In genomic region chr5:96961852-96962251, GRCm38 (mm10) we compare ENCODE assay signal across 25 mouse cellular contexts. TPM values are rescaled to one million over a fixed set of nuclear protein-coding genes. Genes with fewer than 3 reads are reported as not detected.
A peak's percentile ranks its signal among the peaks of the same experiment; 100 is the strongest.
DNase-seq lines count a peak whose midpoint lies in the region; ATAC-seq and TF ChIP-seq lines count a peak whose summit lies in the region.
"Had no signal": no experiment of that assay in that cellular context is flagged by ENCODE, and none has a peak within 500 bp of the region (broad histone marks: within the 10 kb centered on the region; RNA-seq: fewer than 3 reads in every experiment).

No protein-coding gene starts in this region.

- TF ChIP-seq RAD21 in CH12.LX (IDR thresholded peaks at IDR 0.05; ENCODE audit: low read depth, low read length): no peak

- H3K4me1 ChIP-seq in liver, embryonic 15.5 days (replicated peaks): peaks cover 30% of the 10 kb centered on the region
- peaks cover 9% of the 10 kb centered on the region for H3K4me1 ChIP-seq in liver, postnatal 0 days (ENCODE audit: insufficient read depth)
- H3K4me1 ChIP-seq in CH12.LX (ENCODE audit: control insufficient read depth in 1 of 2, insufficient read depth in 2 of 2): peaks cover 3 to 44% of the 10 kb centered on the region in 2 experiments; a peak in 3 of 4 replicates
- H3K4me1 ChIP-seq in limb, embryonic 10.5 days: peaks cover 32% of the 10 kb centered on the region

- H3K79me2 ChIP-seq in CH12.LX (replicated peaks; ENCODE audit: control insufficient read depth, extremely low read depth, insufficient read depth, poor library complexity, severe bottlenecking): no peaks in the 10 kb centered on the region

- in situ Hi-C loops in CH12.LX (cut with MboI; ENCODE audit: low pct_ligation_motif_present, low pct_unique_long_range_greater_than_20kb, low sequenced_read_pairs): no loop called here

- peak; percentile 15; the same call in 1 of the 2 replicates for TF ChIP-seq POLR2A in CH12.LX (IDR thresholded peaks at IDR 0.05; ENCODE audit: low read depth, low read length)

- TF ChIP-seq CTCF in liver, postnatal 0 days (IDR thresholded peaks at IDR 0.05; ENCODE audit: low read depth): no peak
- TF ChIP-seq CTCF in CH12.LX (conservative IDR thresholded peaks at IDR 0.05 in 1 of 2, IDR thresholded peaks at IDR 0.05 in 1 of 2; ENCODE audit: low read depth in 2 of 2, low read length in 2 of 2): no peak

- H3K27me3 ChIP-seq in liver, embryonic 15.5 days: 0 out of 2 replicates have a peak, but pooled peaks cover 3% of the 10 kb centered on the region
- no peaks in the 10 kb centered on the region for H3K27me3 ChIP-seq in liver, postnatal 0 days (ENCODE audit: insufficient read depth, low read length)
- no peaks in the 10 kb centered on the region for H3K27me3 ChIP-seq in CH12.LX (replicated peaks)
- H3K27me3 ChIP-seq in limb, embryonic 10.5 days (ENCODE audit: low read depth, poor library complexity, severe bottlenecking): no peaks in the 10 kb centered on the region
- H3K27me3 ChIP-seq: forebrain, embryonic 13.5 days; heart, embryonic 12.5 days; heart, embryonic 15.5 days; hindbrain, embryonic 13.5 days; Patski had no signal

- ATAC-seq in liver, embryonic 15.5 days (ENCODE audit: insufficient read depth): no peak
- ATAC-seq in liver, postnatal 0 days: no peak
- ATAC-seq: forebrain, embryonic 13.5 days; forebrain, embryonic 16.5 days; hindbrain, embryonic 16.5 days; Patski had no signal

- H3K4me3 ChIP-seq in liver, embryonic 15.5 days (replicated peaks): no peak overlapping the region
- no peak overlapping the region for H3K4me3 ChIP-seq in liver, postnatal 0 days (ENCODE audit: low read depth, low read length)
- no peak overlapping the region for H3K4me3 ChIP-seq in CH12.LX (replicated peaks in 1 of 3; ENCODE audit: low read depth in 2 of 3, low read length in 2 of 3, poor library complexity in 1 of 3)
- no peak overlapping the region for H3K4me3 ChIP-seq in limb, embryonic 10.5 days
- H3K4me3 ChIP-seq: forebrain, embryonic 10.5 days; forebrain, embryonic 13.5 days; heart, embryonic 12.5 days; heart, embryonic 15.5 days; hindbrain, embryonic 10.5 days; hindbrain, embryonic 13.5 days had no signal

- no peak overlapping the region for H3K9ac ChIP-seq in liver, embryonic 15.5 days
- no peak overlapping the region for H3K9ac ChIP-seq in liver, postnatal 0 days (replicated peaks)
- no peak overlapping the region for H3K9ac ChIP-seq in CH12.LX (ENCODE audit: insufficient read depth, low read depth)
- H3K9ac ChIP-seq: forebrain, embryonic 13.5 days; heart, embryonic 12.5 days; heart, embryonic 15.5 days; hindbrain, embryonic 13.5 days had no signal

- no peaks in the 10 kb centered on the region for H3K9me3 ChIP-seq in liver, embryonic 15.5 days (replicated peaks)
- no peaks in the 10 kb centered on the region for H3K9me3 ChIP-seq in liver, postnatal 0 days (ENCODE audit: low read length)
- H3K9me3 ChIP-seq in CH12.LX (replicated peaks; ENCODE audit: low read length): no peaks in the 10 kb centered on the region
- no peaks in the 10 kb centered on the region for H3K9me3 ChIP-seq in limb, embryonic 10.5 days (replicated peaks)
- H3K9me3 ChIP-seq: forebrain, embryonic 10.5 days; forebrain, embryonic 13.5 days; G1E; heart, embryonic 12.5 days; heart, embryonic 15.5 days; hindbrain, embryonic 10.5 days; hindbrain, embryonic 13.5 days had no signal

- DNase-seq in liver, postnatal 0 days: no peak
- no peak for DNase-seq in CH12.LX (ENCODE audit: extremely low read depth)
- no peak for DNase-seq in limb, embryonic 10.5 days (ENCODE audit: low spot score)
- DNase-seq in lung, postnatal 4 days: no peak
- no peak for DNase-seq in layer of hippocampus, postnatal 10 days (ENCODE audit: low spot score in 2 of 2)
- DNase-seq: adrenal gland, postnatal 10 days; adrenal gland, postnatal 36 days; cerebellum, adult 18-20 months; cerebellum, adult 9-11 months; cerebellum, postnatal 25 days; gastrocnemius, postnatal 10 days; gastrocnemius, postnatal 36 days; heart, postnatal 10 days; heart, postnatal 36 days had no signal

- 0 out of 2 replicates have a peak overlapping the region, but pooled peaks have one; percentile 8 for H3K27ac ChIP-seq in liver, embryonic 15.5 days (replicated peaks)
- no peak overlapping the region for H3K27ac ChIP-seq in liver, postnatal 0 days (ENCODE audit: low read depth)
- H3K27ac ChIP-seq in CH12.LX (ENCODE audit: insufficient read depth, low read depth): no peak overlapping the region; the same call in 1 of the 2 replicates
- H3K27ac ChIP-seq in limb, embryonic 10.5 days: 0 out of 2 replicates have a peak overlapping the region, but pooled peaks have one; percentile 17
- H3K27ac ChIP-seq: forebrain, embryonic 10.5 days; forebrain, embryonic 13.5 days; heart, embryonic 15.5 days; hindbrain, embryonic 10.5 days; hindbrain, embryonic 13.5 days had no signal

- no peak overlapping the region for H3K4me2 ChIP-seq in liver, embryonic 15.5 days
- H3K4me2 ChIP-seq in liver, postnatal 0 days (ENCODE audit: low read depth, low read length): no peak overlapping the region
- no peak overlapping the region for H3K4me2 ChIP-seq in CH12.LX (ENCODE audit: insufficient read depth, low read depth, poor library complexity, severe bottlenecking)
- H3K4me2 ChIP-seq: forebrain, embryonic 13.5 days; heart, embryonic 12.5 days; heart, embryonic 15.5 days; hindbrain, embryonic 13.5 days had no signal

- TF ChIP-seq EP300 in liver, postnatal 0 days (IDR thresholded peaks at IDR 0.05; ENCODE audit: low read depth): no peak
- no peak for TF ChIP-seq EP300 in CH12.LX (IDR thresholded peaks at IDR 0.05; ENCODE audit: low read length)

- dilution Hi-C loops in CH12.LX (cut with MboI; ENCODE audit: extremely low pct_ligation_motif_present, extremely low pct_unique_long_range_greater_than_20kb, low sequenced_read_pairs): no loop called here

- H3K36me3 ChIP-seq in liver, embryonic 15.5 days (replicated peaks): no peaks in the 10 kb centered on the region
- no peaks in the 10 kb centered on the region for H3K36me3 ChIP-seq in liver, postnatal 0 days (replicated peaks; ENCODE audit: insufficient read depth, low read length)
- H3K36me3 ChIP-seq in CH12.LX (replicated peaks in 1 of 2; ENCODE audit: control insufficient read depth in 1 of 2, insufficient read depth in 1 of 2, low read length in 1 of 2): no peaks in the 10 kb centered on the region
- no peaks in the 10 kb centered on the region for H3K36me3 ChIP-seq in limb, embryonic 10.5 days
- H3K36me3 ChIP-seq: forebrain, embryonic 10.5 days; G1E; heart, embryonic 12.5 days; heart, embryonic 15.5 days; hindbrain, embryonic 10.5 days; hindbrain, embryonic 13.5 days had no signal

TF ChIP-seq in CH12.LX, 34 proteins besides CTCF, POLR2A, EP300 and RAD21:
- TF ChIP-seq MAZ (IDR thresholded peaks at IDR 0.05; ENCODE audit: low read depth, low read length) (no peak), MXI1 (IDR thresholded peaks at IDR 0.05; ENCODE audit: low read depth, low read length) (peak; percentile 91)

RNA-seq across cellular contexts. Expression of gene Bmp2k, which starts 35.6 kb away (rescaled TPM):
- 31.1 and 31.3 TPM in 2 replicates for polyA plus RNA-seq in liver, embryonic 15.5 days (2015; fragmentation: Nextera tagmentation; extraction: Ambion mirVana)
- polyA plus RNA-seq in liver, postnatal 0 days (2015; fragmentation: Nextera tagmentation; extraction: Ambion mirVana): 13.6 and 15.2 TPM in 2 replicates
- total RNA-seq in CH12.LX (2012; rRNA removed): 8.9 and 9.7 TPM in 2 replicates
- total RNA-seq in CH12.LX (2014; rRNA removed): 9.1 and 9.6 TPM in 2 replicates
- polyA plus RNA-seq in CH12.LX (2012; ENCODE audit: insufficient read length, low read depth): 7.5 and 7.9 TPM in 2 replicates
- polyA plus RNA-seq in limb, embryonic 10.5 days (2016; fragmentation: Nextera tagmentation; extraction: Ambion mirVana): 7.5 and 8.5 TPM in 2 replicates
- total RNA-seq in layer of hippocampus, postnatal 10 days (2021): 10 to 100 TPM; 14.6 to 15.2 TPM

Comparison
In these comparisons a context has a peak if more than half of its experiments do, and no peak if none do; other contexts are left out.
1. H3K27ac ChIP-seq: peak in liver, embryonic 15.5 days (single experiment) and limb, embryonic 10.5 days (single experiment); none in liver, postnatal 0 days (single experiment) and CH12.LX (single experiment).